Mouse (Mus musculus) ES-CJ7 (cell line): ENCODE measurements at regions not wholly inside any gene's neighbourhood (a gene's known extent, or its start where the extent isn't known, plus 50 kb on each side); places are given as distances from the start of the nearest gene placed in this dataset.

ENCODE experiments used
- DNase-seq: peaks from one replicate; pipeline ENCODE4 v3.0.0; 2011; ENCODE audit warnings: low read depth, low spot score

- DNase-seq: peak; percentile 74
These were observed 51.7 kb downstream of the Cypt12 start for GRCm38 (mm10) chr3:17999789-18000485.
